Mouse (Mus musculus) layer of hippocampus, postnatal 10 days (tissue): Measurements from ENCODE around the gene Eapp. TPM values are rescaled to one million over a fixed set of nuclear protein-coding genes. Genes with fewer than 3 reads are reported as not detected.
"Not testable (repeated sequence)": the region's sequence is repeated elsewhere in the genome, so short reads cannot be mapped to it uniquely, and the experiment has no call there.

ENCODE experiments used
- DNase-seq, 2 experiments: peaks; one replicate each; pipeline ENCODE4 v3.0.0; 2021; ENCODE audit warnings: low spot score in 2 of 2
- long read RNA-seq: library from polyadenylated mRNA; stranded (forward); transcript quantifications from one replicate; pipeline ENCODE4 v2.0.0, GENCODE M21; 2023
- total RNA-seq, 2 experiments: library from RNA; stranded (reverse); gene quantifications; 2 replicates each; pipeline ENCODE4 v1.2.3; 2021

Gene Eapp
- total RNA-seq = 10 to 100 TPM; 44.8 to 48.2 TPM
- long read RNA-seq, full-length matches to known transcripts = 35 of 76 reads
- long read RNA-seq, partial matches to known transcripts = 8 of 76 reads
- long read RNA-seq, other reads (novel, unspliced or antisense) = 33 of 76 reads

DNA sequence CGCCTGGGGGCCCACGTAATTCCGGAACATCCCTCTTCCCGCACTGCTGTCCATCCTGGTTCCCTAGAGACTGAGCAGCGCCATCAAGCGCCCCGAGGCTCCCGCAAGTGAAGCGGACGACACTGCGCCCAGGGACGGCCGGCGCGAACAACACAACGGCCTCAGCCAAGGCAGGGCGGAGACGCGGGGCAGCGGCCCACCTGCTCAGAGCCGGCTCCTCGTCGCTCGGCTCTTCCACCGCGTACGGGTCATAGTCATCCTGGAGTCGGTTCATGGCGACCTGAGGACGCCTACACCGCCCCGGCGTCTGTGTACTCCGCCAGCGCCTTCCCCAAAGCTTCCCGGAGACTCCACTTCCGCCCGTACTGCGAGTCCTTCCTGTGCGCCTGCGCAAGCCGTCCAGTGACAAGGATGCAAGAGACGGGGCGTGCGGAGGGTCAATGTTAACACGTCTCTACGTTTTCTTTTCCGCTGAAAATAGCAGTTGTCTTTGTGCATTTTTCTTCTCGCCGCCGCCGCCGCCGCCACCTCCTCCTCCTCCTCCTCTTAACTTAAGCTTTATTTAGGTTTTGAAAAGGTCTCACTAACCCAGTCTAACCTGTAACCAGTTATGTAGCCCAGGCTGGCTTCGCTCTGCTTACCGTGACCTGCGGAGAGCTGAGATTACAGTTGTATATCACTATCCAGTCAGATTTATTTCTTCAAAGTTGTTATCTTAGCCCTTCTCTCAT is at the start of gene Eapp:
TSS of gene Eapp (minus strand) at position 387 of the 731 bp plus-strand sequence.
- peak; percentile 94 to 96 for DNase-seq

DNA sequence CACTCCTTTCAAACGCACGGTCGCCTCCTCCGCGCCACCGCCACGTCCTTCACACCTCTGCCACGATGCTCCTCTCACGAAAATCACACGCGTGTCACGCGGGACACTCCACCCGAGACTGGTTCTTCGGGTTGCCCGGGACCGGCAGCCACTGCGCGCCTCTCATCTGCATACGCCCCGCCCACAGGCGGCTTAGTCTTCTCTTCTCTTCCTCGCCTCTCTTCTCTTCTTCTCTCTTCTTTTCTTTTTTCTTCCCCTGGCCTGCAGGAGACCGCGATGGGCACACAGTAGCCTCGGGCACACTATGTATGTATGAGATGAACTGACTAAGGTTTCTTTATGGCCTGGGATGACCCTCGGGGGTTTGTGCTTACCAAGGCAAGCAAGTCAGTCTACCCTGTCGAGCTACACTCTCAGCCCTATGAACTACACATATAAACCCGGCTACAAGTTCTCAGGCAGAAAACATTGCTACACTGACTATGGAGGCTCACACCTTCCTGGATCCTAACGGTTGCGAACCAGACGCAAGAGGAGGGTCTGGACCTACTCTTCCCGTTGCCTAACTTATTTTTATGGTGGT is 43.1 kb upstream of the Eapp start:
- DNase-seq = peak; percentile 31

DNA sequence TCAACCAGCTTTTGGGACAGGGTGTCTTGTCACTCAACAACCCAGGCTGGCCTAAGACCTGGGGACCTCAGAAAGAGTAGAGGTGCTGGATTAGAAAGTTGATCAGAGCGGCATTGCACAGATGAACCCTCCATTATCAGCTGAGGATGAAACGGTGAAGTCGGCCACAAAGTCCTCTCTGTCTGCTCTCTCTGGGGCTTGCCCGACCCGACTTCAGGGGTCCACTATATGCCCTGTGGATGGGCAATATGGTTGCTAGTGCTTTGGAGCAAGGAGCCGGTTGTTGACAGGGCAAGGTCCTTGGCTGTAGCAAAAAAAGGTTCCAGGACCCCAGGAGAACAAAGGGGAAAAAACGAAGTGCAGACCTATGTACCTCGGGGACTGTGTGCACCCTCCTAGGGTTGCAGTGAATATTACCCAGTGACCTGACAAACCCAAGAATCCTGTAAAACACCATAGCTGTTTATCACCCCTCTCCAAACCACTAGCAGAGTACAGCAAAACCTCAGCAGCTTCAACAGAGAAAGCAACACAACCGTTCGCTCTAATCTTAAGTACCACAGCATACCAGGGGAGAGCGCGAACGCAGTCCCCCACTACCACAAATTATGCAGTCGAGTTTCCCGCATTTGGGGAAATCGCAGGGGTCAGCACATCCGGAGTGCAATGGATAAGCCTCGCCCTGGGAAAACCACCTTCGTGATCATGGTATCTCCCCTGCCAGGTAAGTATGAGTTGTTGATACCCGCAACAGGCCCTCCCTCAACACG is 42.4 kb upstream of the Eapp start:
- not testable (repeated sequence) for DNase-seq

DNA sequence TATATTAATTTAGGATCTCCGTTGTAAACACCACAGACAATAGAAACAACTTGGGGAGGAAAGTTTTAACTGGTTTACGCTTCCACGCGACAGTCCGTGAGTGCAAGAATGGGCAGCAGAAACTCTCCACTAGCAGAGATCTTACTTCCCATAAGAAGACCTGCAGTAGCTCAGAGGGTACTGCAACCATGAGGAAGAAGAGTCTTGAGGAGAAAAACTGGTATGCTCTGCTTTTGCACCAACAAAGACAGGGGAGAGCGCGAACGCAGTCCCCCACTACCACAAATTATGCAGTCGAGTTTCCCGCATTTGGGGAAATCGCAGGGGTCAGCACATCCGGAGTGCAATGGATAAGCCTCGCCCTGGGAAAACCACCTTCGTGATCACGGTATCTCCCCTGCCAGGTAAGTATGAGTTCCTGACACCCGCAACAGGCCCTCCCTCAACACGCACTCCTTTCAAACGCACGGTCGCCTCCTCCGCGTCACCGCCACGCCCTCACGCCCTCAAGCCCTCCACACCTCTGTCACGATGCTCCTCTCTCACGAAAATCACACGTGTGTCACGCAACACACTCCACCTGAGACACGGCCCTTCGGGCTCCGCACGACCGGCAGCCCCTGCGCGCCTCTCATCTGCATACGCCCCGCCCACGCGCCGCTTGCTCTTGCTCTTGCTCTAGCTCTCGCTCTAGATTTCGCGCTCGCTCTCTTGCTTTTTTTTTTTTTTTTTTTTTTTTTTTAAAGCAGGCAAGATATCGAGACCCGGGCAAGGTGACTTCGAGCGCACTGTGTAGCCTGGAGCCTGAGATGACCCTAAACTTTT is 38.8 kb upstream of the Eapp start:
- peak; percentile 37 to 45 for DNase-seq

DNA sequence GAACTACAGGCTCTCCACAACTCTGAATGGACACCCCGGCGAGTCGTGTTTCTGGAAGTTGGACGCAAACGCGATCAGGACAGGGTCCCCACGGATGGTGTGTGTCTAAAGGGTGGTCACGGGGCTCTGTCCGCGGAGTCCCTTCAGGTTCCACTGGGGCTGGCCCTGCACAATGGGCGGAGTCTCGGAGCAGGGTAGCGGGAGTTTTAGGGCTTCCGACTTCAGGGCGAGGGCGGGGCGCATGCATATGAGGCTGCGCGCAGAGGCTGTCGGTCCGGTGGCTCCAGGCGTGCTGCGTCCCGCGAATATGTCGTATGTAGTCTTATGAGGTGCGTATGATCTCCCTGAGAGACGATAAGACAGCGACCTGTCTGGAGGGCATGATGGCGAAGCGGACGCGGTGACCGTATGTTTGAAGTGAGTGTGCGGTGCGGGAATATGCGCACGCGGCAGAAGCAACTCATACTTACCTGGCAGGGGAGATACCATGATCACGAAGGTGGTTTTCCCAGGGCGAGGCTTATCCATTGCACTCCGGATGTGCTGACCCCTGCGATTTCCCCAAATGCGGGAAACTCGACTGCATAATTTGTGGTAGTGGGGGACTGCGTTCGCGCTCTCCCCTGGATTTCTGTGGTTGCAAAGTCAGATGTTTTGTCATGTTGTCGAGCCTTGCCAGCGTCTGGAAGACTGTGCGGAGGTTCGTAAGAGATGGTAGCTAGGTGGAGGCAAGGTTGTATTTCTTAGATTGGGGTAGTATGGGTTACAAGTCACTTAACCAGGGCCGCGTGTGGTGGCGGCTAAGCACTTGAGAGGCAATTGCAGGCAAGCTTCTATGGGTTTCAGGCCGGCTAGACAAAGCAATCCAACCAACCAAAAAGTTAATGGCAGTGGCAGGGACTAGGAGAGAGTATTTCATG is 33.7 kb upstream of the Eapp start:
- DNase-seq = not testable (repeated sequence)

DNA sequence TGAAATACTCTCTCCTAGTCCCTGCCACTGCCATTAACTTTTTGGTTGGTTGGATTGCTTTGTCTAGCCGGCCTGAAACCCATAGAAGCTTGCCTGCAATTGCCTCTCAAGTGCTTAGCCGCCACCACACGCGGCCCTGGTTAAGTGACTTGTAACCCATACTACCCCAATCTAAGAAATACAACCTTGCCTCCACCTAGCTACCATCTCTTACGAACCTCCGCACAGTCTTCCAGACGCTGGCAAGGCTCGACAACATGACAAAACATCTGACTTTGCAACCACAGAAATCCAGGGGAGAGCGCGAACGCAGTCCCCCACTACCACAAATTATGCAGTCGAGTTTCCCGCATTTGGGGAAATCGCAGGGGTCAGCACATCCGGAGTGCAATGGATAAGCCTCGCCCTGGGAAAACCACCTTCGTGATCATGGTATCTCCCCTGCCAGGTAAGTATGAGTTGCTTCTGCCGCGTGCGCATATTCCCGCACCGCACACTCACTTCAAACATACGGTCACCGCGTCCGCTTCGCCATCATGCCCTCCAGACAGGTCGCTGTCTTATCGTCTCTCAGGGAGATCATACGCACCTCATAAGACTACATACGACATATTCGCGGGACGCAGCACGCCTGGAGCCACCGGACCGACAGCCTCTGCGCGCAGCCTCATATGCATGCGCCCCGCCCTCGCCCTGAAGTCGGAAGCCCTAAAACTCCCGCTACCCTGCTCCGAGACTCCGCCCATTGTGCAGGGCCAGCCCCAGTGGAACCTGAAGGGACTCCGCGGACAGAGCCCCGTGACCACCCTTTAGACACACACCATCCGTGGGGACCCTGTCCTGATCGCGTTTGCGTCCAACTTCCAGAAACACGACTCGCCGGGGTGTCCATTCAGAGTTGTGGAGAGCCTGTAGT is 23.4 kb upstream of the Eapp start:
- not testable (repeated sequence) for DNase-seq

DNA sequence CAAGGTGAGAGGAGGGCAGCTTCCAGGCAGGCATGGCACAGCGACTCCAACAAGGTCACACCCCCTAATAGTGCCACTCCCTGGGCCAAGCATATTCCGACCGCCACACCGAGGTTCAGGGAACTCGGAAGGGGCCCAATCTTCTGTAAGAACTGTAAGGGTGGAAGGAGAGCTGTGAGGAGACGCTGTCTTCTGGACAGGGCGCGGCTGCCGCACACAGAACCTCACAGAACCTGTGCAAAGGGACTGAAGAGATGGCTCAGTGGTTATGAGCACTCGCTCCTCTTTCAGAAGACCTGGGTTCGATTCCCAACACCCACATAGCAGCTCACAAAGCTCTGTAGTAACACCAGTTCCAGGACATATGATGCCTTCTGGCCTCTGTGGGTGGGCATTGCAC is 21.8 kb upstream of the Eapp start:
- DNase-seq = not testable (repeated sequence)

DNA sequence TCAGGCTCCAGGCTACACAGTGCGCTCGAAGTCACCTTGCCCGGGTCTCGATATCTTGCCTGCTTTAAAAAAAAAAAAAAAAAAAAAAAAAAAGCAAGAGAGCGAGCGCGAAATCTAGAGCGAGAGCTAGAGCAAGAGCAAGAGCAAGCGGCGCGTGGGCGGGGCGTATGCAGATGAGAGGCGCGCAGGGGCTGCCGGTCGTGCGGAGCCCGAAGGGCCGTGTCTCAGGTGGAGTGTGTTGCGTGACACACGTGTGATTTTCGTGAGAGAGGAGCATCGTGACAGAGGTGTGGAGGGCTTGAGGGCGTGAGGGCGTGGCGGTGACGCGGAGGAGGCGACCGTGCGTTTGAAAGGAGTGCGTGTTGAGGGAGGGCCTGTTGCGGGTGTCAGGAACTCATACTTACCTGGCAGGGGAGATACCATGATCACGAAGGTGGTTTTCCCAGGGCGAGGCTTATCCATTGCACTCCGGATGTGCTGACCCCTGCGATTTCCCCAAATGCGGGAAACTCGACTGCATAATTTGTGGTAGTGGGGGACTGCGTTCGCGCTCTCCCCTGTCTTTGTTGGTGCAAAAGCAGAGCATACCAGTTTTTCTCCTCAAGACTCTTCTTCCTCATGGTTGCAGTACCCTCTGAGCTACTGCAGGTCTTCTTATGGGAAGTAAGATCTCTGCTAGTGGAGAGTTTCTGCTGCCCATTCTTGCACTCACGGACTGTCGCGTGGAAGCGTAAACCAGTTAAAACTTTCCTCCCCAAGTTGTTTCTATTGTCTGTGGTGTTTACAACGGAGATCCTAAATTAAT is 18.3 kb upstream of the Eapp start:
- DNase-seq = peak; percentile 62 to 66

DNA sequence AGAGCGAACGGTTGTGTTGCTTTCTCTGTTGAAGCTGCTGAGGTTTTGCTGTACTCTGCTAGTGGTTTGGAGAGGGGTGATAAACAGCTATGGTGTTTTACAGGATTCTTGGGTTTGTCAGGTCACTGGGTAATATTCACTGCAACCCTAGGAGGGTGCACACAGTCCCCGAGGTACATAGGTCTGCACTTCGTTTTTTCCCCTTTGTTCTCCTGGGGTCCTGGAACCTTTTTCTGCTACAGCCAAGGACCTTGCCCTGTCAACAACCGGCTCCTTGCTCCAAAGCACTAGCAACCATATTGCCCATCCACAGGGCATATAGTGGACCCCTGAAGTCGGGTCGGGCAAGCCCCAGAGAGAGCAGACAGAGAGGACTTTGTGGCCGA is 14.8 kb upstream of the Eapp start:
- DNase-seq = peak; percentile 58 to 72

DNA sequence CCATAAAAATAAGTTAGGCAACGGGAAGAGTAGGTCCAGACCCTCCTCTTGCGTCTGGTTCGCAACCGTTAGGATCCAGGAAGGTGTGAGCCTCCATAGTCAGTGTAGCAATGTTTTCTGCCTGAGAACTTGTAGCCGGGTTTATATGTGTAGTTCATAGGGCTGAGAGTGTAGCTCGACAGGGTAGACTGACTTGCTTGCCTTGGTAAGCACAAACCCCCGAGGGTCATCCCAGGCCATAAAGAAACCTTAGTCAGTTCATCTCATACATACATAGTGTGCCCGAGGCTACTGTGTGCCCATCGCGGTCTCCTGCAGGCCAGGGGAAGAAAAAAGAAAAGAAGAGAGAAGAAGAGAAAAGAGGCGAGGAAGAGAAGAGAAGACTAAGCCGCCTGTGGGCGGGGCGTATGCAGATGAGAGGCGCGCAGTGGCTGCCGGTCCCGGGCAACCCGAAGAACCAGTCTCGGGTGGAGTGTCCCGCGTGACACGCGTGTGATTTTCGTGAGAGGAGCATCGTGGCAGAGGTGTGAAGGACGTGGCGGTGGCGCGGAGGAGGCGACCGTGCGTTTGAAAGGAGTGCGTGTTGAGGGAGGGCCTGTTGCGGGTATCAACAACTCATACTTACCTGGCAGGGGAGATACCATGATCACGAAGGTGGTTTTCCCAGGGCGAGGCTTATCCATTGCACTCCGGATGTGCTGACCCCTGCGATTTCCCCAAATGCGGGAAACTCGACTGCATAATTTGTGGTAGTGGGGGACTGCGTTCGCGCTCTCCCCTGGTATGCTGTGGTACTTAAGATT is 14.2 kb upstream of the Eapp start:
- DNase-seq = not testable (repeated sequence)

DNA sequence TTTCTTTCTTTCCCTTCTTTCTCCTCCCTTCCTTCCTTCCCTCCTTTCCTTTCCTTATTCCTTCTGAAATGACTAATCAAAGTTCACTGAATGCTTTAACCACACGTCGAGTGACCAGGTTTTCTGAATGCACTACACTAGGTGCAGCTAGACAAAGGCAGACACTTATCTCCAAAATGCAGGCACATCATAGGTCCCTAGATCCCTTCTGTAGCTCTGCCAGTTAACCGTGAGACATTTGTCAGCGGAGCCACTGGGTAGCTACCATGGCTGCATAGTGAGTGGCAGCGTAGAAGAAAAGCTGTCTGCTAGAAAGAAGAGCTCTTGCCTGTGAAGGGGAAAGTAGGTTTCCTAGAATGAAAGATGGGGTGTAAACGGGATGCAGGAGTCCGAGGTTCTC is 3.7 kb upstream of the Eapp start:
- no peak for DNase-seq

DNA sequence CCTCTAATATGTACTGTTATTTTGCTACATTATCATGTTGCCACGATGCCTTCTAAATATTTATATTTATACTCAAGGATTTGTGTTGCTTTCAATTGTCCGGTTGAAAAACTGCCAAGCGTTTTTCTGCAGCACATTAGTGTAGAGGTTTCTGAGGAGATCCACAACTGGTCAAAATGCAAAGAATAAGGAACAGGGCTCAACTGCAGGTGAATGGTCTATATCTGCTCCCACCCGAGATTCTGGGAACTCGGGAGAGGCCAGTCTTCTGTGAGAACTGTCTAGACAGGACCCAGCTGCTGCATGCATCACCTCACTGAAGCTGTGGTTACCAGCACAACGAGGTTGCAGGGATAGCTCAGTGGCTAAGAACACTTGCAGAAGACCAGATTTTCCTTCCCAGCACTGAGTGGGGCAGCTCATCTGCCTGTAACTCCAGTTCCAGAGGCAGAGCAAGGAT is 2.1 kb upstream of the Eapp start:
- no peak for DNase-seq

DNA sequence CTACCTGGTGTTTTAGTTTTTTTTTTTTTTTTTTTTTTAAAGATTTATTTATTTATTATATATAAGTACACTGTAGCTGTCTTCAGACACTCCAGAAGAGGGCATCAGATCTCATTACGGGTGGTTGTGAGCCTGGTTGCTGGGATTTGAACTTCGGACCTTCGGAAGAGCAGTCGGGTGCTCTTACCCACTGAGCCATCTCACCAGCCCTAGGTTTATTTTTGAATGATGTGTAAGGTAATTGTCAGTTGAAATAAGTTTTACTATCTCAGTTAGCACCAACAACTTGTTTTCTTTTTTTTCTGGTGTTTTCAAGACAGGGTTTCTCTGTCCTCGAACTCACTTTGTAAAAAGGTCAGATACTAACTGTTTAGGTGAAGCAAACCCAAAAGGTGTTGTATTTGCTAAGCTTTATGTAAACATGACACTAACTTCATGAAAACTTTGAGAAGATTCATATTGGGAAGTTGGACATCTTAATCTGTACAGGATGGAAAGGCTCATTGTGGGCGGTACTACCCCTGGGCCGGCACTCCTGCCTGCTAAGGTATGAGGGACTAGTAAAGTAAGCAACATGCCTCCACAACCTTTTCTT is 1.4 kb upstream of the Eapp start:
- peak in 1 of 2 experiments; percentile 44 for DNase-seq

DNA sequence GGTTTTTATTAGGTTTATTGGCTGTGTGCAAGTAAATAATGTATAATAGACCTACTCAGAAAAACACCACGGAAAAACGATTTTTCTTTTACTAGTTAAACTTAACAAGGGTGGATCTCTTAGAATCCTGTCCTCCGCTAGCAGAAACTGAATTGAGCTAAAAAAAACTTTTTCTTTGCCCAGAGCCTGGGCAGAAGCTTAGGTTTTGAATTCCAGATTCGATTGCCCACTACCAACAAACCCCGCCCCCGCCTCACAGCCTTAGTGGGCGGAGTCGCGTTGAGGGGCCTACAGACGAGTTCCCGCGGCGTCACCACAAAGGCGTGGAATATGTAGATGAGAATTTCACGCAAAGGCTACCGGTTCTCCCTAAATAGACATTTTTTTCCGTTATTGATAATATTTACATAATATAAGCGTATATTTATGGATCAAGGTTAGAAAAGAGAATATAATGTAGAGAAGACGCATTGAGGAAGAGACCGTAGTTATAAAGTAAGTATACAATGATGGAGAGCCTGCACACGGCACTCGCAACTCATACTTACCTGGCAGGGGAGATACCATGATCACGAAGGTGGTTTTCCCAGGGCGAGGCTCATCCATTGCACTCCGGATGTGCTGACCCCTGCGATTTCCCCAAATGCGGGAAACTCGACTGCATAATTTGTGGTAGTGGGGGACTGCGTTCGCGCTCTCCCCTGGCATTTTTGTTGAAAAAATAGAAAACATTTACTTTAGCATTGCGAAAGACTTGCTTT is 725 bp upstream of the Eapp start:
- peak; percentile 92 to 94 for DNase-seq

DNA sequence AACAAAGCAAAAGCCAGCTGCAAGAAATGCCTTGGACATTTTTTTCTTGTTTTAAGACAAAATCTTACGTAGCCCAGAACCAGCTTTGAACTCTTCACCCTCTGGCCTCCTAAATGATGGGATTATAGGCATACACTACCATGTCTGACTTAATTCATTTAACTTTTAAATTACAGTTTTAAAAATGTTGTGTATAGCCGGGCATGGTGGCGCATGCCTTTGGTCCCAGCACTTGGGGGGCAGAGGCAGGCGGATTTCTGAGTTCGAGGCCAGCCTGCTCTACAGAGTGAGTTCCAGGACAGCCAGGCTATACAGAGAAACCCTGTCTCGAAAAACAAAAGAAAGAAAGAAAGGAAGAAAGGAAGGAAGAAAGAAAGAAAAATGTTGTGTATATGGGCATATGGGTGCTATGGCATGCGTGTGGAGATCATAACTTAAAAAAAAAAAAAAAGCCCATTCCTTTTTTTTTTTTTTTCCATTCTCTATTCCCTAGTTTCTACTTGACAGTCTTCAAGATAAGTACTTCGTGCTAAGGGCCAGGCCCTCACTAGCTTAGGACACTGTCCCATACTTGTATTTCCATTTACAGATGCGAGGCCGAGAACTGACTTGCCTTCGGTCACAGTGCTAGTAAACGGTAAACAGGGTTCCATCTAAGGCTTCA is 718 bp downstream of the Eapp start:
- DNase-seq = no peak
